Mouse (Mus musculus): ENCODE data around the gene Azgp1.
"Not testable (repeated sequence)": the region's sequence is repeated elsewhere in the genome, so short reads cannot be mapped to it uniquely, and the experiment has no call there.

Gene Azgp1

DNA sequence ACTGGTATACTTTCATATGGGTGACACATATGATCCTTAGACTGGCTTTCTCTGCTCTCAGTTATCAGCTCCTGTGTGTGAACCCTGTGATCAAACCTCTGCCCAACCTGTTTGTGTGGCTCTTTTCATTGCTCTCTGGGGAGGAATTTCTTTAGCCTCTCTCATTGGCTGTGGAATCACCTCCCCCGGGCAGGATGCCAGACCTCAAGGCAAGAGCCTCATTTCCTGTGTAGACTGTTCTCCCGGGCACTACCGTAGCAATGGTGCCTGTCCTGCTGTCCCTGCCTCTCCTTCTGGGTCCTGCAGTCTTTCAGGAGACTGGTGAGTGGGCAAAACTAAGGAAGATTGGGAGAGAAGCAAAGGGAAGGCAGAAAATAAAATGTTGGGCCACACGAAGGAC lies at the start of gene Azgp1:
Gene Azgp1, plus strand, starts transcription at position 221 of the 400 bp plus-strand sequence.
- DNase-seq (ENCODE audit: low spot score in 2 of 2) = no peak

DNA sequence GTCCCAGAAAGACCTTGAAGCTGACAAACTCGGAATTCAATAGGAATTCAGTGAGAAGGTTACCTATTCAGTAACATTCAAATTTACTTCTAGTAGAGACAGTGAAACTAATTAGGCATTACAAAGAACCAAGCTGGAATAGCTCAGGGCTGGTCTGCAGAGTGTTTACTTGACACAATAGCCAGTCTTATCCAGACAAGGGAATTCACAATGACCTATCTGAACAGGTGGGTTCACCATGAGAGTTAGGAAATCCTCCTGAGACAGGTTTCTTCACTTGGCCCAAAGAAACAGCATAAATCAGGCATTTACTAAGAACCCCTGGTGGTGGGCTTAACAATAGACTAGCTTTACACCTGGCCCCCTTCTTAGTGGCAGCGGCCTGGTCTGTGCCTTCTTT lies 47.4 kb upstream of the Azgp1 start:
- DNase-seq (ENCODE audit: low spot score in 2 of 2) = not testable (repeated sequence)

GRCm38 (mm10) chr5:137936486-137936885 lies 44.8 kb upstream of the Azgp1 start:
- no peak for DNase-seq (ENCODE audit: low spot score in 2 of 2)

- no peak for DNase-seq (ENCODE audit: low spot score in 2 of 2)
These were observed 44.1 kb upstream of the Azgp1 start for GRCm38 (mm10) chr5:137937238-137937637.

- DNase-seq (ENCODE audit: low spot score in 2 of 2) = no peak
These were observed 40.4 kb upstream of the Azgp1 start for GRCm38 (mm10) chr5:137940948-137941347.

DNA sequence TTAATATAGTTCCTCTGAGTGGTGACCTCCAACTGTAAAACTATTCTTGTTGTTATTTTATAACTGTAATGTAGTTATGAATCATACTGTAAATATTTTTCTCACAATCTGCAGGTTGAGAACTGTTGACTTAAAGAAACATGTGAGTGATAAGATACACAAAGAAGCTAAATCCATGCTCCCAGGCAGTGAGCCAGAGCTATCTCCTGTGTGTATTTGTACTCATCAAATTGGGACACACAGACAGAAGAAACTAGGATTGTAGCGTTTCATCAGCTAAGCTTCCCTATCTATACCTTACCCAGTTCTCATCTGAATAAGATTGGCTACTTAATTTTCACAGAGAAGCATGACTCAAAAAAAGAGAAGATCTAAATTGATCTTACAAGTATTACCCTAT lies 38.2 kb upstream of the Azgp1 start:
- DNase-seq (ENCODE audit: low spot score in 2 of 2) = no peak

- DNase-seq (ENCODE audit: low spot score in 2 of 2) = no peak
These were observed 34.0 kb upstream of the Azgp1 start for GRCm38 (mm10) chr5:137947303-137947702.

- DNase-seq (ENCODE audit: low spot score in 2 of 2) = peak in 1 of 2 experiments; percentile 5
These were observed 30.1 kb upstream of the Azgp1 start for GRCm38 (mm10) chr5:137951218-137951617.

GRCm38 (mm10) chr5:137956404-137956803 lies 24.9 kb upstream of the Azgp1 start:
- DNase-seq (ENCODE audit: low spot score in 2 of 2) = no peak

DNA sequence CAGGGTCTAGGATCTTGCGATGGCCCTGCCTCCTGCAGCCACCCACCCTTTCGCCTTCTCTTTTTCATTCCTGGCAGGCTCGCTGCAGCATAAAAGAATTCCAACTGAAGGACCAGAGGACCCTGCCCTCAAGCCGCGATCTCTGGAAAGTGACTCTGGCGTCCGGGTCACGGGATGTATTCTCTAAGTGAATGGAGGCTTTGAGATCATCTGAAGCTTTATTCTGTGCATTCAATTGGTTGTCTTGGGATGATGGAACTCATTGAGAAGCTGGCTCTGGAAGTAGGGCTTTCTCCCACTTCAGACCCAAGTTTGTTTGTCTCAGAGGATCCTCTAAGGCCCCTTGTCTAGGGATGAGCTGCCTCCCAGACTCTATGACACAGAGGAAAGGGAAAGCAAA lies 18.4 kb upstream of the Azgp1 start, which contains the start of gene Gjc3:
Gene Gjc3, minus strand, starts transcription at position 154 of the 400 bp plus-strand sequence.
- no peak for DNase-seq (ENCODE audit: low spot score in 2 of 2)

DNA sequence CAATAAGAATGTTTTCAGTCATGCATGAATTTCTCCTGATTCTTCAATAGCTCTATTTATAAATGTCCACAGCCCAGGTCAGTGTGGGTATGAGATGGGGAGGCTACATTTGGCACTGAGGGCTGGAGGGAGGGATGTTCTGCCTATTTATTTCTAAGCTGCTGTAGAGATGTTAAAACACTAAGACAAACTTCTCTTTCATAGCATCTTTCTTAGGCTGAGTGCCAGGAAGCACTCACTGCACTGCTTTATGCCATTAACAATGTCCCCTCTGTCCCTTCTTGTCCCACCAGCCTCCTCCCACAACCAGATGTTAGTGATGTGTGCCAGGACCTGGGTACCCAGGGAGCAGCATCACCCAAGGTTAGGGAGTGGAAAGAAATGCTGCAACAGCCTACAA lies 14.8 kb upstream of the Azgp1 start:
- DNase-seq (ENCODE audit: low spot score in 2 of 2) = no peak

DNA sequence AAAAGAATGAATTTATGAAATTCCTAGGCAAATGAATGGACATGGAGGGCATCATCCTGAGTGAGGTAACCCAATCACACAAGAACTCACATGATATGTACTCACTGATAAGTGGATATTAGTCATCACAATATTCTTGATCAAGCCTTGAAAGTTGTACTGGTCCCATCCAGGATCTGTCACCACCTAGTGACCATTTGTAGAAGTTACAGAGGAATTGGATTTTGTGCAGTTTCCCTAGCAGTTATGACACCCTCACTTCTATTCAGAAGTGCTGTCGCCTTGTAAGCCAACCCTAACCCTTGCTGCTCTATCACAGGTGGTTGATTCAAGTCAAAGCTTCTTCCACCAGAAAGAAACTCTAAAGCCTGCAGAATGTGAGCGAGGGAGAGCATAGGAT lies 8.2 kb upstream of the Azgp1 start:
- no peak for DNase-seq (ENCODE audit: low spot score in 2 of 2)

DNA sequence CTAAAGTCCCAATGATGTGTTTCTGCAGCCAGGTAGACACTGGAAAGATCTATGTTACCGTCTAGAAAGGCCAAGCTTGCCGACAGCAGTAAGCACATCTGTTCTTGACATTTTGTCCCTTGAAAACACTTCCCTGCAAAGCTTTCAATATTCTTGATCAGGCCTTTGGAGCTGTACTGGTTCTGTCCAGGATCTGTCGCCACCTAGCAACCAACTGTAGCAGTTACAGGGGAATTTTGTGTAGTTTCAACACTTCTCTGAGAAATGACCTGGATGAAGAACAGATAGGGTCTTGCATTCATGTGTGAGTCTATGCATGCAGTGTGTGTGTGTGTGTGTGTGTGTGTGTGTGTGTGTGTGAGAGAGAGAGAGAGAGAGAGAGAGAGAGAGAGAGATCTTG lies 7.6 kb upstream of the Azgp1 start:
- no peak for DNase-seq (ENCODE audit: low spot score in 2 of 2)

GRCm38 (mm10) chr5:137974724-137975123 lies 6.6 kb upstream of the Azgp1 start:
- DNase-seq (ENCODE audit: low spot score in 2 of 2) = no peak

DNA sequence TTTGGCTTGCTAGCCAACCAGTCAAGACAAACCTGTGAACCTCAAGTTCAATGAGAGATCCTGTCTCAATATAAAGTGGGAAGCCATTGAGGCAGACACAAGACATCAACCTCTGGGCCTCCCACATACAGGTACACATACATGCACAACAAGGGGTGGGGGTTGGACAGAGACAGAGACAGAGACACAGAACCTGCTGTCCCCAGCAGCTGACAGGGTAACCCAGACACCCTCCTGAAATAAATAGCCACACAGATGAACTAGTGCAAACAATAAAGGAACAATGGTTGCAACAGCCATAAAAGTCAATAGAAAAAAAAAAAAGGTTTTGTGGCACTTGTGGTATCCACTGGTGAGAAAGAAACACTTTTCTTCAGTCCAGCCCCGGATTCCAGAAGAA lies 5.9 kb upstream of the Azgp1 start:
- no peak for DNase-seq (ENCODE audit: low spot score in 2 of 2)

- DNase-seq (ENCODE audit: low spot score in 2 of 2) = no peak
These were observed 4.0 kb upstream of the Azgp1 start for GRCm38 (mm10) chr5:137977291-137977690.

DNA sequence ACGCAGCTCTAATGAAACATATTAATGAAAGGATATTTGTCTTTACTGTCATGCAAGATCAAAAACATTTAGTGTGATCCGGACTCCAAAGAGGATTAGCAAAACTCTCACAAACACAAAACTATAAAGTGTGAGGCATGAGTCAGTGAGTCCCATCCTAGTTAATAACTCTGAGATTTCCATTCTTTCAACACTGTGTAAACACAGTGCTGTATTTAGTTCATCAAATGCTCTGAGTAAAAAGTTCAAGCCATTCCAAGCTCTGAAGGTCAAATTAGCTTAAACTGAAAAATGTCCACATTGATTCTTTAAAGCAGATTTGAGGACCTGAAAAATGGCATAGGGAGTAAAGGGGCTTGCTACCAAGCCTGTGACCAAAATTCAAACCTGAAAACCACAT lies 2.2 kb upstream of the Azgp1 start:
- no peak for DNase-seq (ENCODE audit: low spot score in 2 of 2)

- no peak for DNase-seq (ENCODE audit: low spot score in 2 of 2)
These were observed 5.0 kb downstream of the Azgp1 start for GRCm38 (mm10) chr5:137986351-137986750.

DNA sequence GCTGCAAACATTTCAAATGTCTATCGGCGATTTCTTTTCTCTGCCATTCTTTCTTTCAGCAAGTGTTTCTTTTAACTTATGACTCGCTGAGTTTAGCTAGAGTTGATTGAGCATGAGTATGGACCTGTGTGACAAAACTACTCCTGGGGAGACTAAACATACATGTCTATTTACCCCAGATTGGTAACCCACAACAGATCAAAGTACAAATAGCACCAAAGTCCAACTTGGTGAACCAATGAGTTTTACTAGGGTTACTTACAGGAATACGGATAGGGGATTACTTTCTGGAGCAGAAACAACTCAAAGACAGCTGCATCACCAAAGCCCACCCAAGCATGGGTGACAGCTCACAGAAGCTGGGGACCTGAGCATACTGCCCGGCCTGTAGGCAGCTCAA lies 28.1 kb downstream of the Azgp1 start:
- DNase-seq (ENCODE audit: low spot score in 2 of 2) = no peak

- DNase-seq (ENCODE audit: low spot score in 2 of 2) = no peak
These were observed 31.1 kb downstream of the Azgp1 start for GRCm38 (mm10) chr5:138012382-138012781.

DNA sequence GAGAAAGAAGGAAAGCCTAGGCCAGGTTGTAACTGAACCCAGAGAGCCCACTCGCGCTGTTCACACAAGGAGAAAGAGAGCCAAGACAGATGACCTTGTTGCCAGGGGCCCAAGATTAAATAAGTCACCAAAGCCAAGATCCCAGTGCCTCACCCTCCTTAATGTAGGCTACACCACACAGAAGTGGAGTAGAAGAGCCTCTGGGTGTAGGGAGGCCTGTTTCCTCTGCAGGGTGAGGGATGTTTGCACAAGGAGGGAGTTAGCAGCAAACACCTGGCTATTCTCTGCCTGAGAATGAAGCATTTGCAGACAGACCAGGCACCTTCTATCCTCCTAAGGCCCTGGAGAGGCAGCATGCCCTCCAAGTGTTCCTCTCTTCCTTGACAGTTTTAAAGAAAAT lies 35.2 kb downstream of the Azgp1 start:
- no peak for DNase-seq (ENCODE audit: low spot score in 2 of 2)

DNA sequence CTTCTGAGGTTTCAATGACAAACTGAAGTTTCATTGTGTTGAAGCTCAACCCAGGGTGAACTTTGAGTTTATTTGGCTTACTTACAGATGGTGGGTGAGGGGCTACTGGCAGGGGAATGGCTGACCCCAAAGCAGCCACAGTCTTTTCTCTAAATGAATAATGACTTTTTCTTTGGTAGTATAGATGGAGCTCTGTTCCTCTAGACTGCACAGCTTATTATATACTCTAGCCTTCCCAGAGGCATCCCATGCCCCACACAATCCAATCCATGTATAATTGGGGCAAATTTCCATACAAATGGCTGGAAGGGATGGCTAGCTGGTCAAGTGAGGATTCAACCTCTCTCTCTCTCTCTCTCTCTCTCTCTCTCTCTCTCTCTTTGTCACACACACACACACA lies 35.7 kb downstream of the Azgp1 start:
- no peak for DNase-seq (ENCODE audit: low spot score in 2 of 2)

GRCm38 (mm10) chr5:138019577-138019976 lies 38.3 kb downstream of the Azgp1 start:
- not testable (repeated sequence) for DNase-seq (ENCODE audit: low spot score in 2 of 2)

- DNase-seq (ENCODE audit: low spot score in 2 of 2) = not testable (repeated sequence)
These were observed 39.7 kb downstream of the Azgp1 start, which contains the start of the genes Smok3a and Smok3b for GRCm38 (mm10) chr5:138020961-138021479. Gene Smok3a (plus strand): TSS chr5:138021261. Gene Smok3b (plus strand): TSS chr5:138021429.

Measured in thymus, postnatal 10 days (tissue).